Mouse (Mus musculus) neural tube, embryonic 14.5 days (tissue): ENCODE measurements around the gene Dpf3. TPM values are rescaled to one million over a fixed set of nuclear protein-coding genes. Genes with fewer than 3 reads are reported as not detected.

Source experiments
- ATAC-seq: fragments of 200-750 bp; cut with Nextera tagmentation; 2 replicates; pipeline ENCODE4 v1.8.0; 2017; ENCODE audit warnings: low read depth, mild to moderate bottlenecking, moderate TSS enrichment, moderate library complexity
- H3K27ac ChIP-seq: fragments of 300-500 bp; sonication (generic); 2 replicates; pipeline ENCODE4 v1.5.1; 2014; ENCODE audit warnings: low read depth, mild to moderate bottlenecking, control low read depth, low read length, moderate library complexity, mixed read lengths
- H3K27me3 ChIP-seq: fragments of 300-500 bp; sonication (generic); 2 replicates; pipeline ENCODE4 v1.6.1; 2014; ENCODE audit warnings: low read length; ENCODE audit not compliant: control insufficient read depth, insufficient read depth
- H3K36me3 ChIP-seq: fragments of 300-500 bp; sonication (generic); 2 replicates; pipeline ENCODE4 v1.6.1; 2014; ENCODE audit warnings: low read length, mixed read lengths; ENCODE audit not compliant: control insufficient read depth, insufficient read depth
- H3K4me1 ChIP-seq: fragments of 300-500 bp; sonication (generic); 2 replicates; pipeline ENCODE4 v1.6.1; 2014; ENCODE audit warnings: low read length; ENCODE audit not compliant: control insufficient read depth, insufficient read depth
- H3K4me2 ChIP-seq: fragments of 300-500 bp; sonication (generic); 2 replicates; pipeline ENCODE4 v1.6.1; 2014; ENCODE audit warnings: mild to moderate bottlenecking, low read depth, low read length, control low read depth
- H3K4me3 ChIP-seq: fragments of 300-500 bp; sonication (generic); 2 replicates; pipeline ENCODE4 v1.5.1; 2014; ENCODE audit warnings: low read depth, low read length, control low read depth, mixed read lengths
- H3K9ac ChIP-seq: fragments of 300-500 bp; sonication (generic); replicated peaks from 2 replicates; pipeline ENCODE4 v1.6.1; 2014; ENCODE audit warnings: low read depth, mild to moderate bottlenecking, control low read depth, low read length, mixed read lengths
- H3K9me3 ChIP-seq: fragments of 300-500 bp; sonication (generic); 2 replicates; pipeline ENCODE4 v1.6.1; 2016; ENCODE audit warnings: low read length; ENCODE audit not compliant: control insufficient read depth
- WGBS: fragments of 180-500 bp; shearing (Covaris S2); extraction: QIAGEN DNeasy Blood & Tissue Kit; methylation state at CpG from one replicate; pipeline ENCODE4 v1.1.7; 2014; 5-methylcytosine and 5-hydroxymethylcytosine counted together
- polyA plus RNA-seq: library from polyadenylated mRNA; unstranded; fragments of >200 nt; fragmentation: Nextera tagmentation; extraction: Ambion mirVana; gene quantifications from 2 replicates; pipeline ENCODE4 v1.2.1, GENCODE M21; 2014

The Dpf3 gene
- polyA plus RNA-seq, 1 experiment from 2014 or later = 29.2 TPM

DNA sequence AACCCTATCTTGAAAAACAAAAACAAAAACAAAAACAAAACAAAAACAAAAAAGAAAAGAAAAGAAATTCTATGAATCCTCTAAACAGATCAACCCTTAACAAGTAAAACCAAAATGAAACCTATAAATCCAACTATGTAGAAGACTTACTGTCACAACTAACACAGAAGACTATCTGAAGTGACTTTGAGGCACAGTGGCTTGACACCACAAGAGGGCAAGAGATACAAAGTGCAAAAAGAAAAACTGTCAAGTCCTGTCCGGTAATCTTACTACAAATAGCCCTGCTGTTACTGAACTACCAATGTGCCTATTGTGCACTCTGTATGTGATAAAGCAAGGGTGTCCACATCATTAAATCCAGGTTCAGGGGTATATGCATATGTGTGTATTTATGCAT is 120.0 kb downstream of the Dpf3 start:
- WGBS = 87% methylated on average over 1 of the region's 1 CpGs
- Histone ChIP-seq H3K4me1 (no peaks in the 10 kb centered on the region; the same call in 1 of the 2 replicates), H3K4me3 (no peak overlapping the region), H3K9ac (no peak overlapping the region), H3K27me3 (no peaks in the 10 kb centered on the region), H3K9me3 (no peaks in the 10 kb centered on the region), H3K36me3 (no peaks in the 10 kb centered on the region), H3K4me2 (no peak overlapping the region), H3K27ac (no peak overlapping the region)
- ATAC-seq = no peak

DNA sequence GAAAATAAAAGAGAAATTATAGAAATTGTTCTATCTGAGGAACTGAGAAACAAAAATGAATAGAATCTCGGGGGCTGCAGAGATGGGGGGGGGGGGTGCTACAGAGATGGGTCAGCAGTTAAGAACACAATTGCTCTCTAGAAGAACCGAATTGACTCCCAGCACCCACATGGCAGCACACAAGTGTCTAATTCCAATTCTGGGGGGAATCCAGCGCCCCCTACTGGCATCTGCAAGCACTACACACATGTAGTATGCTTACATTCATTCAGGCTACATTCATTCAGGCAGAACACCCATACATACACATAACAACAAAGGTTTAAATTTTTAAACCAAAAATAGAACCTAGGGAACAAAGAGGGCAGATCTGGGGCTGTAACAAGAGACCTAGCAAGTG is 122.7 kb downstream of the Dpf3 start:
- Histone ChIP-seq H3K9ac (no peak overlapping the region), H3K27me3 (no peaks in the 10 kb centered on the region), H3K4me2 (no peak overlapping the region), H3K27ac (no peak overlapping the region), H3K4me1 (no peaks in the 10 kb centered on the region; the same call in 1 of the 2 replicates), H3K36me3 (no peaks in the 10 kb centered on the region), H3K9me3 (no peaks in the 10 kb centered on the region), H3K4me3 (no peak overlapping the region)
- ATAC-seq = no peak
- WGBS = 71% methylated on average over 3 of the region's 3 CpGs

DNA sequence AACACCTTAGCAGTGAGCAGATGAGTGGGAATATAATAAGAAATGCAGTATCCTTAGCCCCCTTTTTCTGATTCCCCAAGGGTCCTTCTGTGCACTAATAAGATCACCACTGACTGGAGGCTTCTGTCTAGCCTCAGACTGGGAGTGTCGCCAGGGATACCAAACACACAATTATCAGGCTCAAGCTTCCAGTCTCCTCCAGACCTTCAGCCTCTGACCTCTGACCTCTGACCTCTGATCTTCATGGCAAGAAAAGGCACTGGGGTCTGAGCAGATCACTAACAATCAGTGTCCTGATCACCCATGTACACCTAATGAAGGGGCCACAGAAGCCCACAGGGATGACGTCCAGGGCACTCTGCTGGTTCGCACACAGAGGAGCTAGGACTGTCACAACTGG is 125.7 kb downstream of the Dpf3 start:
- no peak overlapping the region for H3K4me2 ChIP-seq
- H3K27me3 ChIP-seq = no peaks in the 10 kb centered on the region
- no peaks in the 10 kb centered on the region for H3K4me1 ChIP-seq
- no peak overlapping the region for H3K4me3 ChIP-seq
- no peak for ATAC-seq
- H3K9me3 ChIP-seq = no peaks in the 10 kb centered on the region
- H3K27ac ChIP-seq = no peak overlapping the region
- H3K36me3 ChIP-seq = no peaks in the 10 kb centered on the region
- 45% methylated on average over 3 of the region's 3 CpGs for WGBS
- H3K9ac ChIP-seq = no peak overlapping the region

GRCm38 (mm10) chr12:83352640-83353039 is 134.9 kb downstream of the Dpf3 start:
- no peaks in the 10 kb centered on the region for H3K9me3 ChIP-seq
- H3K27me3 ChIP-seq = no peaks in the 10 kb centered on the region
- H3K36me3 ChIP-seq = no peaks in the 10 kb centered on the region
- no peak overlapping the region for H3K9ac ChIP-seq
- no peak overlapping the region for H3K4me3 ChIP-seq
- no peak overlapping the region for H3K27ac ChIP-seq
- no peaks in the 10 kb centered on the region for H3K4me1 ChIP-seq
- 90% methylated on average over 6 of the region's 6 CpGs for WGBS
- H3K4me2 ChIP-seq = no peak overlapping the region
- ATAC-seq = no peak

GRCm38 (mm10) chr12:83349736-83350135 is 137.8 kb downstream of the Dpf3 start:
- whole genome bisulfite sequencing = 91% methylated on average over 5 of the region's 5 CpGs
- no peak overlapping the region for H3K9ac ChIP-seq
- H3K9me3 ChIP-seq = no peaks in the 10 kb centered on the region
- no peak overlapping the region for H3K4me3 ChIP-seq
- no peak for ATAC-seq
- no peaks in the 10 kb centered on the region for H3K36me3 ChIP-seq
- H3K27ac ChIP-seq = no peak overlapping the region
- no peaks in the 10 kb centered on the region for H3K4me1 ChIP-seq
- H3K27me3 ChIP-seq = no peaks in the 10 kb centered on the region
- no peak overlapping the region for H3K4me2 ChIP-seq

- H3K36me3 ChIP-seq = no peaks in the 10 kb centered on the region
Observed at GRCm38 (mm10) chr12:83348246-83348645, 139.3 kb downstream of the Dpf3 start.

DNA sequence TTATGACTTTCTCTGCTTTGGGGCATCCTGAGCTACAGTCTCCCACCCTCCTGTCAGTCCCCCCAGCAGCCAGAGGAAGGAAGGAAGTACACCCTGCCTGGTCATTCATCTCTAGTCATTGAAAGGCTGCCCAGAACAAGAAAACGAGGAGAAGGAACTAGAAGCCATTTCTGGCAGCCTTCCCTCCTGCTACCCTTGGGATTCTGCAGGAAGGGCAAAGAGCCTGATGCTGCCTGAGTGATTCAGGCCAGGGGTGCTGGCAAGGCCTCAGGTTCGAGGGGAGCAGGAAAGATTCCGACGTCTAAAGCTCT is 144.7 kb downstream of the Dpf3 start:
- WGBS = 57% methylated on average over 4 of the region's 4 CpGs
- Histone ChIP-seq H3K27ac (peak overlapping the region; percentile 30; the same call in 1 of the 2 replicates), H3K4me1 (no peaks in the 10 kb centered on the region; the same call in 1 of the 2 replicates), H3K4me3 (no peak overlapping the region), H3K9me3 (no peaks in the 10 kb centered on the region), H3K4me2 (no peak overlapping the region), H3K36me3 (no peaks in the 10 kb centered on the region), H3K27me3 (no peaks in the 10 kb centered on the region), H3K9ac (no peak overlapping the region)
- ATAC-seq = no peak

More at GRCm38 (mm10) chr12:83348246-83348645, 139.3 kb downstream of the Dpf3 start:
- Histone ChIP-seq H3K27me3 (no peaks in the 10 kb centered on the region), H3K4me2 (no peak overlapping the region), H3K4me3 (no peak overlapping the region), H3K9ac (no peak overlapping the region), H3K4me1 (no peaks in the 10 kb centered on the region), H3K27ac (no peak overlapping the region), H3K9me3 (no peaks in the 10 kb centered on the region)
- WGBS = 79% methylated on average over 3 of the region's 3 CpGs
- no peak for ATAC-seq

DNA sequence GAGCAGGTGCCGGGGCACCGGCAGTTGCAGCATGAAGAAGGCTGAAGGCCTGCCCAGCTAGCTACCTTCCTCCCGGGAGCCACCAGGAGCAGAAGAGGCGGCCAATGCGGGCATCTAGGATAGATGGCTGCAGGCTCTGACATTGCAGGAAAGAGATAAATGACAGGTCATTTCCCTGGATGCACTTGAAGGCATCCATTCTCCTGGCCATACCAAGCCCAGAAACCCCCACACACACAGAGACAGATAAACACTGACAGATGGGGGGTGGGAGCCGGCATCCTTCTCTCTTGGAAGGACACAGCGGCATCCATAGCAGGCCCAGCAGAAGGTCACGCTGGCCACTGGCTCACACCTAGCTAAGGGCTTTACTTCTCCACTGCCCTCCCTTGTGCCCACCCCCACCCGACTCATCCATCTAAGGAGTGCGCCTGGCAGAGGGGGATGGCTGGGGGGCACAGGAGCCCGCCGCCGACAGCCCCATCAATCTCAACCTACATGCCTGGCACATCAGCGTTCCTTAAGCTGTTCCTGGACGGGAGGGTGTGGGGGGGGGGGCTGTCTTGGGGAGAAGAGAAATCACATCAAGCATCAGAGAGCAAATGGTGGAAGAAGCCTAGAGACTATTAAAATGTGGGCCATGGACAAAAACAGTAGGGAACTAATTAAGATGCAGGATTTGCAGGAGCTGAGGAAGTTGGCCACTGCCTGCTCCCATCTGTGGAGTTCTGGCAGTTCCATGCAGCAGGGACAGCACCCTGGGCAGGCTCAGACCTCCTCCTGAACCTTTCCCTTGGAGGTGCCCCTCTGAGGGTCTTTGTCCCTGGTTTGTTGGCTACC is 145.3 kb downstream of the Dpf3 start:
- 54% methylated on average over 15 of the region's 15 CpGs for WGBS
- peak; percentile 41; the same call in 1 of the 2 replicates for ATAC-seq
- no peak overlapping the region for H3K9ac ChIP-seq

DNA sequence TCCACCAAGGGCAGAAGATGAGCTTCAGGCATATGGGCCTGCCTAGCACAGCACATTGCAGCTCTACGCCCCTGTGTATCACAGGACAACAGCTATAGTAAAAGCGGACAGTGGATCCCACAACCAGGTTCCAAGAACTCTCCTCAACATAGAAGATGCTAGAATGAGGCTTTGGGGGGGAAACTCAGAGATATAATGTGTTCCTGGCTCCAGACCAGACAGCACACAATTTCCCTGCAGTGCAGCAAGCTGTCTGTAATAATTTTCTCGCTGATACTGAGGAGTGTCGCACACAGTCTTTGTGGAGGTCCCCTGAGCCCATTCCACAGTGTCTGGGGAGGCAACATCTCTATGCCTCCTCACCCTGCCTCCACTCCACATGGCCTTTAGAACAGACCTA is 146.6 kb downstream of the Dpf3 start:
- WGBS = 82% methylated on average over 4 of the region's 4 CpGs
- Histone ChIP-seq H3K4me3 (no peak overlapping the region), H3K27me3 (no peaks in the 10 kb centered on the region), H3K36me3 (no peaks in the 10 kb centered on the region), H3K27ac (no peak overlapping the region), H3K9ac (no peak overlapping the region), H3K4me2 (no peak overlapping the region), H3K9me3 (no peaks in the 10 kb centered on the region), H3K4me1 (peaks cover 11% of the 10 kb centered on the region)
- ATAC-seq = no peak

More for the DNA sequence above, 145.3 kb downstream of the Dpf3 start:
- no peaks in the 10 kb centered on the region for H3K27me3 ChIP-seq
- H3K36me3 ChIP-seq = no peaks in the 10 kb centered on the region
- H3K4me3 ChIP-seq = no peak overlapping the region
- peaks cover 2% of the 10 kb centered on the region; the same call in 1 of the 2 replicates for H3K4me1 ChIP-seq
- H3K27ac ChIP-seq = peak overlapping the region; percentile 30; the same call in 1 of the 2 replicates
- H3K9me3 ChIP-seq = no peaks in the 10 kb centered on the region
- no peak overlapping the region for H3K4me2 ChIP-seq
